Mouse (Mus musculus) mesoderm, embryonic 11.5 days (tissue): ENCODE data around the gene Vasp.

Experiments used
- DNase-seq: peaks from one replicate; pipeline ENCODE4 v3.0.0-alpha.2; 2012; ENCODE audit warnings: low read depth, low spot score

The Vasp gene

GRCm38 (mm10) chr7:19271238-19272172 is at the start of gene Vasp:
Vasp (minus strand) TSS chr7:19271817.
- DNase-seq: peak; percentile 83

- no peak for DNase-seq
Measured at GRCm38 (mm10) chr7:19320637-19321036, 49.0 kb upstream of the Vasp start.

- peak; percentile 98 for DNase-seq
Measured at GRCm38 (mm10) chr7:19319906-19320305, 48.3 kb upstream of the Vasp start.

- DNase-seq: no peak
Measured at GRCm38 (mm10) chr7:19319458-19319857, 47.8 kb upstream of the Vasp start.

GRCm38 (mm10) chr7:19318676-19319075 is 47.1 kb upstream of the Vasp start:
- no peak for DNase-seq

GRCm38 (mm10) chr7:19318201-19318600 is 46.6 kb upstream of the Vasp start:
- DNase-seq: no peak

- no peak for DNase-seq
Measured at GRCm38 (mm10) chr7:19316451-19317161, 45.0 kb upstream of the Vasp start.

GRCm38 (mm10) chr7:19314033-19314432 is 42.4 kb upstream of the Vasp start:
- DNase-seq: no peak

GRCm38 (mm10) chr7:19311991-19312390 is 40.4 kb upstream of the Vasp start:
- no peak for DNase-seq

GRCm38 (mm10) chr7:19309884-19310641 is 38.4 kb upstream of the Vasp start, which contains the start of gene Fosb:
Fosb (minus strand) TSS chr7:19310051.
- peak; percentile 97 for DNase-seq

- no peak for DNase-seq
Measured at GRCm38 (mm10) chr7:19309278-19309883, 37.8 kb upstream of the Vasp start.

- DNase-seq: peak; percentile 96
Measured at GRCm38 (mm10) chr7:19308454-19309277, 37.0 kb upstream of the Vasp start.

- peak; percentile 74 for DNase-seq
Measured at GRCm38 (mm10) chr7:19307739-19308453, 36.3 kb upstream of the Vasp start.

GRCm38 (mm10) chr7:19306819-19307738 is 35.5 kb upstream of the Vasp start:
- no peak for DNase-seq

GRCm38 (mm10) chr7:19305796-19306765 is 34.5 kb upstream of the Vasp start:
- DNase-seq: no peak

GRCm38 (mm10) chr7:19305413-19305735 is 33.8 kb upstream of the Vasp start:
- no peak for DNase-seq

GRCm38 (mm10) chr7:19304501-19305412 is 33.1 kb upstream of the Vasp start:
- no peak for DNase-seq
